Mouse (Mus musculus): ENCODE measurements around the gene Fam133b.
"Not testable (repeated sequence)": the region's sequence is repeated elsewhere in the genome, so short reads cannot be mapped to it uniquely, and the experiment has no call there.

Gene Fam133b

DNA sequence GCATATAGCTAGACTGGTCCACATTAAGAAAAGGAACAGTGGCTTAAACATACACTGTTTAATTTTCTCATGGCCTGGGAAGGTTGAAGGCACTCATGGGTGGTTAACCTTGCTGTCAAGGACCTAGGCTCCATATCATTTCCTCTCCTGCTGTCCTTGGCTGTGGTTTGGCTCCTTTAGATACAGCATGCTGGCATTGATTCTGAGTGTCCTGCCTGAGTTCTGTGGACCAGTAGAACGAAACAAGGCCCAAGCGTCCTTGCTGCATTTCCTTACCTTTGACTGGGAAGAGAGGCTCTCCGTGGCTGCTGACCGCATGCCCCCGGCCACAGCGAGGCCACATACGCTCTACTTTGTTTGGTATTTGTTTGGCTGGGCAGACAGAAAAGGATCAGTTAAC lies 65.6 kb downstream of the Fam133b start:
- no peak for DNase-seq

DNA sequence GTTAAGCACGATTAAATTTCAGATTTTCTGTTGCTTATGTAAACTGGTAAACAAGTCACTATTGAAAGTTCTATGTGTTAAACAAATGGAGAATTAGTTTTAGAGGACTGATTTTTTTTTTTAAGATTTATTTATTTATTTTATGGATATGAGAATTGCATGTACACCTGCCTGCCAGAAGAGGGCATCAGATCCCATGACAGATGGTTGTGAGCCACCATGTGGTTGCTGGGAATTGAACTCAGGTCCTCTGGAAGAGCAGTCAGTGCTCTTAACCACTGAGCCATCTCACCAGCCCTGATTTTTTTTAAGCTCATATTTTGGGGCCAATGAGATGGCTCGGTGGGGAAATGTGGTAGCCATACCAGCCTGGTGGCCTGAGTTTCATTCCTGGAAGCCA lies 68.2 kb downstream of the Fam133b start:
- not testable (repeated sequence) for DNase-seq

All from lung, postnatal 10 days (tissue).